Mouse (Mus musculus) thymus, postnatal 4 days (tissue): ENCODE measurements around the gene Mknk1.
A peak's percentile ranks its signal among the peaks of the same experiment; 100 is the strongest.

Experiments used
- DNase-seq: peaks from one replicate; pipeline ENCODE4 v3.0.0; 2021

Mknk1 gene

GRCm38 (mm10) chr4:115838696-115839641 lies at the start of gene Mknk1:
TSS of gene Mknk1 (plus strand) at chr4:115839198.
- peak; percentile 97 for DNase-seq

GRCm38 (mm10) chr4:115790864-115791263 lies 48.1 kb upstream of the Mknk1 start:
- DNase-seq = no peak

- DNase-seq = no peak
Observed at GRCm38 (mm10) chr4:115795360-115795759, 43.6 kb upstream of the Mknk1 start.

- DNase-seq = no peak
Observed at GRCm38 (mm10) chr4:115799981-115800380, 39.0 kb upstream of the Mknk1 start.

GRCm38 (mm10) chr4:115812326-115812725 lies 26.7 kb upstream of the Mknk1 start:
- no peak for DNase-seq

GRCm38 (mm10) chr4:115815606-115816005 lies 23.4 kb upstream of the Mknk1 start:
- no peak for DNase-seq

GRCm38 (mm10) chr4:115820199-115820598 lies 18.8 kb upstream of the Mknk1 start:
- no peak for DNase-seq

- DNase-seq = no peak
Observed at GRCm38 (mm10) chr4:115820944-115821343, 18.1 kb upstream of the Mknk1 start.

GRCm38 (mm10) chr4:115821431-115821830 lies 17.6 kb upstream of the Mknk1 start:
- DNase-seq = no peak

- no peak for DNase-seq
Observed at GRCm38 (mm10) chr4:115821928-115822327, 17.1 kb upstream of the Mknk1 start.

- no peak for DNase-seq
Observed at GRCm38 (mm10) chr4:115824178-115824577, 14.8 kb upstream of the Mknk1 start.

GRCm38 (mm10) chr4:115825271-115825670 lies 13.7 kb upstream of the Mknk1 start:
- DNase-seq = no peak

- DNase-seq = no peak
Observed at GRCm38 (mm10) chr4:115827066-115827465, 11.9 kb upstream of the Mknk1 start.

- peak; percentile 26 for DNase-seq
Observed at GRCm38 (mm10) chr4:115827535-115827887, 11.5 kb upstream of the Mknk1 start.

GRCm38 (mm10) chr4:115827888-115828571 lies 11.0 kb upstream of the Mknk1 start, which contains the start of gene Mob3c:
TSS of gene Mob3c (plus strand) at chr4:115828092.
- peak; percentile 74 for DNase-seq

- no peak for DNase-seq
Observed at GRCm38 (mm10) chr4:115828572-115828902, 10.5 kb upstream of the Mknk1 start.

GRCm38 (mm10) chr4:115830491-115830890 lies 8.5 kb upstream of the Mknk1 start:
- no peak for DNase-seq

- DNase-seq = no peak
Observed at GRCm38 (mm10) chr4:115831221-115831620, 7.8 kb upstream of the Mknk1 start.

GRCm38 (mm10) chr4:115832040-115832439 lies 7.0 kb upstream of the Mknk1 start:
- no peak for DNase-seq

GRCm38 (mm10) chr4:115835576-115835975 lies 3.4 kb upstream of the Mknk1 start:
- DNase-seq = no peak

GRCm38 (mm10) chr4:115838196-115838595 lies 802 bp upstream of the Mknk1 start:
- no peak for DNase-seq

- DNase-seq = no peak
Observed at GRCm38 (mm10) chr4:115839956-115840355, 958 bp downstream of the Mknk1 start.

- no peak for DNase-seq
Observed at GRCm38 (mm10) chr4:115840842-115841241, 1.8 kb downstream of the Mknk1 start.

- DNase-seq = no peak
Observed at GRCm38 (mm10) chr4:115846656-115847055, 7.7 kb downstream of the Mknk1 start.
